Mouse (Mus musculus): ENCODE measurements at regions not wholly inside any gene's neighbourhood (a gene's known extent, or its start where the extent isn't known, plus 50 kb on each side); places are given as distances from the start of the nearest gene placed in this dataset.

DNA sequence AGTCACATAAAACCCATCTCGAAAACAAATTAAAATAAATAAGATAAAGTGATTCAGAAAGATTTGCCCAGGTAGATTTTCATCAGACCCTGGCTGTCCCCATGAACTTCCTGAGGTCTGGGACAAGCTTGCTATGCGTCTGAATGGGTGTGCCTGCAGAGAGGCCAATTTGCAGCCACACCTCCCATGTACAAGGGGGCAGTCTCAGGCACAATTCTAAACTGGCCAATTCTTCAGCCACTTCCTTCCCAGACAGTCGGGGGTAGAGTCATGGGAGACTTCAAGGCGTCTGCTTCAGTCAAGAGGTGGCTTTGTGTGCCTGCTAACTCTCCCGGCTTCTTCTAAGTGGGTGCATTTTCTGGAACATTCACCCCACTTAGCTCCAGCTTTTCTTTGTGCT is 122.9 kb upstream of the Kazn start:
- Histone ChIP-seq H3K4me2 (ENCODE audit: low read depth, low read length) (no peak overlapping the region), H3K9me3 (replicated peaks; ENCODE audit: control insufficient read depth, low read length) (no peaks in the 10 kb centered on the region), H3K36me3 (ENCODE audit: control insufficient read depth, insufficient read depth, low read length) (no peaks in the 10 kb centered on the region), H3K27me3 (ENCODE audit: control insufficient read depth, insufficient read depth, low read length) (no peaks in the 10 kb centered on the region), H3K4me3 (replicated peaks; ENCODE audit: low read length) (no peak overlapping the region), H3K27ac (ENCODE audit: low read length) (no peak overlapping the region), H3K9ac (ENCODE audit: low read length) (no peak overlapping the region), H3K4me1 (ENCODE audit: control insufficient read depth, insufficient read depth, low read length) (peaks cover 9% of the 10 kb centered on the region)
- no peak for ATAC-seq (ENCODE audit: insufficient read depth, low FRiP score)
- 52% methylated on average over 5 of the region's 5 CpGs for WGBS

DNA sequence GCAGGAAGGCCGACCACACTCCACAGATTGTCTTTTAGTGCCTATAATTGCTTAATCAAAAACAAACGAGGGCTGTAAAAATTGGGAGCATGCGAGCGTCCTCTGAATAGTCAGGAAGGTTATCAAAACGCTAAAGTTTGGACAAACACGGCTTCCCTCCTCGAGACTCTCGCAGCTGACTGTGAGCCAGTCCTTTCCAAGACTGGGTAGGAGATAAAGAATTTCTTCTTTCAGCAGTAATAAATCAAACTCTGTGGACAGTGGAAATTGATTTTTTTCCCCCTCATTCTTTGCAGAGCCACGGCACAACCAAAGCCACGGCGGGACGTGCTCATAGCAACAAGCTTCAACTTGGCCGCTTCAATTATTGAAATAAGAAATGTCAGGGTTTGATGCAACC is 119.7 kb upstream of the Kazn start:
- Histone ChIP-seq H3K27me3 (ENCODE audit: control insufficient read depth, insufficient read depth, low read length) (no peaks in the 10 kb centered on the region), H3K9ac (ENCODE audit: low read length) (no peak overlapping the region), H3K4me1 (ENCODE audit: control insufficient read depth, insufficient read depth, low read length) (peaks cover 9% of the 10 kb centered on the region), H3K27ac (ENCODE audit: low read length) (no peak overlapping the region), H3K4me3 (replicated peaks; ENCODE audit: low read length) (no peak overlapping the region), H3K4me2 (ENCODE audit: low read depth, low read length) (no peak overlapping the region), H3K36me3 (ENCODE audit: control insufficient read depth, insufficient read depth, low read length) (no peaks in the 10 kb centered on the region), H3K9me3 (replicated peaks; ENCODE audit: control insufficient read depth, low read length) (no peaks in the 10 kb centered on the region)
- ATAC-seq (ENCODE audit: insufficient read depth, low FRiP score), result no peak
- WGBS, result 28% methylated on average over 13 of the region's 13 CpGs

DNA sequence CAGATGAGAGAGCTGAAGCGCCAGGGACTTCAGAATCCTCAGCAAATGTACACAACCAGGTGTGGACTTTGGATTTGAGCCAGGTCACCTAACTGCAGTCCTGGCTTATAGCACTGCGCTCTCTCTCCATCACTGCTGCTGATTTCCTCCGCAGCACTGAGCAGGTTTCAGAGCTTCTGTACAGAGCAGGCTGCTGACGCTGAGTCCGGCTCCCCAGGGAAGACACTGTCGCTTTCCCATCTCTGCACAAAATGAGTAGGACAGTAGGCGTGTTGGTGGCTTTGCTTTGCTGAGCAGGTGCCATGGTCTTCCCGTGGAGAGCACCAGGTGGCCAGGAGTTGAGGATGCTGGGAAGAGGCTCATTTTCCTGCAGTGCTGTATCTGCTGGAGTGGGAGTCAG is 116.2 kb upstream of the Kazn start:
- H3K9me3 ChIP-seq (replicated peaks; ENCODE audit: control insufficient read depth, low read length), result no peaks in the 10 kb centered on the region
- no peaks in the 10 kb centered on the region for H3K27me3 ChIP-seq (ENCODE audit: control insufficient read depth, insufficient read depth, low read length)
- H3K4me3 ChIP-seq (replicated peaks; ENCODE audit: low read length), result no peak overlapping the region
- no peak overlapping the region for H3K4me2 ChIP-seq (ENCODE audit: low read depth, low read length)
- peaks cover 9% of the 10 kb centered on the region for H3K4me1 ChIP-seq (ENCODE audit: control insufficient read depth, insufficient read depth, low read length)
- no peaks in the 10 kb centered on the region for H3K36me3 ChIP-seq (ENCODE audit: control insufficient read depth, insufficient read depth, low read length)
- H3K27ac ChIP-seq (ENCODE audit: low read length), result no peak overlapping the region
- 81% methylated on average over 8 of the region's 8 CpGs for WGBS
- H3K9ac ChIP-seq (ENCODE audit: low read length), result no peak overlapping the region
- ATAC-seq (ENCODE audit: insufficient read depth, low FRiP score), result no peak

DNA sequence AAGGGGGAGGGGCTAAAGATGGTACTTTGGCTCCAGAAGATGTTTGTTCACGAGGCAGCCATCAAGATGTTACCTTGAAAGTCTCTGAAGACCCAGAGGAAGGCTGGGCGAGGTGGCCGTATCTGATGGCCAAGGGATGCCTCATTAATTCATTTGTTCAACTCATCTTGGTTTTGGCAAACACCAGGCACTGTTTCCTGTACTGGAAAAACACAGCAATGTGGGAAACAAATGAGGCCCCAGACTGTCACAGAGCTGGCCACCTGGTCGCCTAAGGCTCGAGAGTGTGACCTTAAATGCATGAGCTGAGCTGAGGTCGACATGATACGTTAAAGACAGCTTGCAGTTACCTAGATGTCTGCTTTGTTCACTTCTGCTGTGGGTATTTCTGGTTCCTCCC is 114.3 kb upstream of the Kazn start:
- Histone ChIP-seq H3K27me3 (ENCODE audit: control insufficient read depth, insufficient read depth, low read length) (no peaks in the 10 kb centered on the region), H3K4me1 (ENCODE audit: control insufficient read depth, insufficient read depth, low read length) (peaks cover under 1% of the 10 kb centered on the region; the same call in 1 of the 2 replicates), H3K9me3 (replicated peaks; ENCODE audit: control insufficient read depth, low read length) (no peaks in the 10 kb centered on the region), H3K36me3 (ENCODE audit: control insufficient read depth, insufficient read depth, low read length) (no peaks in the 10 kb centered on the region), H3K9ac (ENCODE audit: low read length) (no peak overlapping the region), H3K4me2 (ENCODE audit: low read depth, low read length) (no peak overlapping the region), H3K4me3 (replicated peaks; ENCODE audit: low read length) (no peak overlapping the region), H3K27ac (ENCODE audit: low read length) (no peak overlapping the region)
- 75% methylated on average over 7 of the region's 7 CpGs for whole genome bisulfite sequencing
- ATAC-seq (ENCODE audit: insufficient read depth, low FRiP score), result no peak

DNA sequence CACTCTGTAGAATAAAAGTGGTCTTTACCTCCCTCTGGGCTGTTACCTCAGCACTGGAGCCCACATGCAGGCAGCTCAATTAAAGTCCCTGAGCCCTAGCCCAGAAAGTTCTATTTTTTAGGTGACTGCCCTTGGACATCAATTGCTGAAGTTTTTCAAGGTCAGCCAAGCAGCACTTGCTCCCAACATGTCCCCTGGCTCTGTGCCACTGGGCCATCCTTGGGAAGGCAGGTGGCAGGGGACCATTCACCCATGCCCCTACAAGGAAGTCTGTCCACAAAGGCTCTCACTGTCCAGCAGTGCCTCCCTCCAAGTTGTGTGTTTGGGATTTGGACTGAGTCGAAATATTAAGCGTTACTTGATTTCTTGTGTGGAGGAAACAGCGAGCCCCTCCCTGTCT is 112.6 kb upstream of the Kazn start:
- ATAC-seq (ENCODE audit: insufficient read depth, low FRiP score), result no peak
- Histone ChIP-seq H3K9me3 (replicated peaks; ENCODE audit: control insufficient read depth, low read length) (no peaks in the 10 kb centered on the region), H3K4me1 (ENCODE audit: control insufficient read depth, insufficient read depth, low read length) (no peaks in the 10 kb centered on the region), H3K9ac (ENCODE audit: low read length) (no peak overlapping the region), H3K27ac (ENCODE audit: low read length) (no peak overlapping the region), H3K4me2 (ENCODE audit: low read depth, low read length) (no peak overlapping the region), H3K36me3 (ENCODE audit: control insufficient read depth, insufficient read depth, low read length) (no peaks in the 10 kb centered on the region), H3K4me3 (replicated peaks; ENCODE audit: low read length) (no peak overlapping the region), H3K27me3 (ENCODE audit: control insufficient read depth, insufficient read depth, low read length) (no peaks in the 10 kb centered on the region)
- WGBS, result 59% methylated on average over 3 of the region's 3 CpGs

DNA sequence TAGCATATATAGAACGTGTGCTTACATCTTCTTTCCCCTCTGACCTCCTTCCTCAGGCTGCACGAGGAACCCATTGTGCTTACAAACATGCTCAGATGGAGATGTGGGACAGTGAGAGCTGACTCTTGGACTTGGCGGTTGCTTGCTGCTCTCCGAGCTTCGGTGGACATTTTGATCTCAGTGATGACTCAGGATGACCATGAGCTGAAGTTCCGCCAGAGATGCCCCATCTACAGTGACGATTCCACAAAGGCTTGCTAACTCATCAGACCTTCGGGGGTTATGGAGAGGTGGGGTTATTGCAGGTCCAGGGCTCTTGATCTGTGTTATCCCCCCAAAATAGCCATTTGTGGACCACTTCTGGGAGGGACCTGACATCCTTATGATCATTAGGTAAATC is 111.8 kb upstream of the Kazn start:
- ATAC-seq (ENCODE audit: insufficient read depth, low FRiP score), result no peak
- H3K4me1 ChIP-seq (ENCODE audit: control insufficient read depth, insufficient read depth, low read length), result no peaks in the 10 kb centered on the region
- H3K36me3 ChIP-seq (ENCODE audit: control insufficient read depth, insufficient read depth, low read length), result no peaks in the 10 kb centered on the region
- no peak overlapping the region for H3K27ac ChIP-seq (ENCODE audit: low read length)
- H3K4me2 ChIP-seq (ENCODE audit: low read depth, low read length), result no peak overlapping the region
- H3K9ac ChIP-seq (ENCODE audit: low read length), result no peak overlapping the region
- no peaks in the 10 kb centered on the region for H3K27me3 ChIP-seq (ENCODE audit: control insufficient read depth, insufficient read depth, low read length)
- 88% methylated on average over 8 of the region's 8 CpGs for WGBS
- H3K4me3 ChIP-seq (replicated peaks; ENCODE audit: low read length), result no peak overlapping the region
- H3K9me3 ChIP-seq (replicated peaks; ENCODE audit: control insufficient read depth, low read length), result no peaks in the 10 kb centered on the region

DNA sequence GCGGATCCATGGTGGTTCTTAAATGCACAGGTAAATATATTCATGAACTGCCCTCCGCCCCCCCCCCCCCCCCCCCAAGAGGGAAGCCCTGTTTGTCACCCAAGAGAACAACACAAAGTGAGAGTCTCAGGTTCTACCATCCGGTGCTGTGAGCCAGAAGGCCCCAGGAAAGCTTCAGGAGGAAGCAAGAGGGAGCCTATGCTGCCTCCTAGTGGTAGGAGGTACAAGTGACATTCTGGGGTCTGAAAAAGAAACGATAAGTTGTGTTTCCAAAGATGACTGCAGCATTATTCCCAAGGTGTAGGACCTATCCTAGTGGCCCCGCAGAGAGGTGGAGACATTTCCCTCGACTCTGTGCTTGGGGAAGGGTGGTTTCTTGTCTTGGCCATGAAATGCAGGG is 109.7 kb upstream of the Kazn start:
- no peak for ATAC-seq (ENCODE audit: insufficient read depth, low FRiP score)
- 40% methylated on average over 6 of the region's 6 CpGs for WGBS
- Histone ChIP-seq H3K27me3 (ENCODE audit: control insufficient read depth, insufficient read depth, low read length) (no peaks in the 10 kb centered on the region), H3K27ac (ENCODE audit: low read length) (no peak overlapping the region), H3K36me3 (ENCODE audit: control insufficient read depth, insufficient read depth, low read length) (no peaks in the 10 kb centered on the region), H3K9me3 (replicated peaks; ENCODE audit: control insufficient read depth, low read length) (no peaks in the 10 kb centered on the region), H3K9ac (ENCODE audit: low read length) (no peak overlapping the region), H3K4me1 (ENCODE audit: control insufficient read depth, insufficient read depth, low read length) (no peaks in the 10 kb centered on the region), H3K4me2 (ENCODE audit: low read depth, low read length) (no peak overlapping the region), H3K4me3 (replicated peaks; ENCODE audit: low read length) (no peak overlapping the region)

DNA sequence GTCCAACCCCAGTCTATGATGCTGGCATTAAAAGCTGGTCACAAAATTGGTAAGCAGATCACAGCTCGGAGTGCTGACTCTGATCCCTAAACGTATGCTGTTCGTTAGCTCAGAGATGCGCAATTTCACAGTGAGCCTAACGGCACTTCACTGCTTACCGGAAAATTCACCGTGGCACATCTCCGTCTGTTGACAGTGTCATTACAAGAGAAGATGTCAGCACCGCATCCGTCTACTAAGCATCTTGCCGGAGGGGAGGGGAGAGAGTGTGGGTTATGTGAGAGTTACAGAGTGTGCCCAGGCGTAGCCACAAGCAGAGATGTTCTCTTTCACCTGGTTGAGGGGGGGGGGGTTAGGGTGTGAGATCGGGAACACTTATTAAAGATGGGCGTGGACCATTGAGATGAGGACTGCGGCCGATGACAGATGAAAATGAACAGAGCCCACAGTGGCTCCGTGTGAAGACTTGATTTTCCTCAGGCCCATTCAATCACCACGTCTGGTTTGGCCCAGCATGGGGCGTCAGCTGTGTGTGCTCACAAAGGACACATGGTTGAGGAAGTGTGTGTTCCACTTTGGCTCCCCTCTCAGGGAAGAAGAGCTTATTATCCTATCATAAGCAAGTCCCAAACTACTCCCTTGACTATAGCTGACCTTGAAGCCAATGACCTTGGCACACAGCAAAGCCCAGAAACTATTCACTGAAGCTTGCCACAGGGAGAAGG is 103.4 kb upstream of the Kazn start:
- Histone ChIP-seq H3K9me3 (replicated peaks; ENCODE audit: control insufficient read depth, low read length) (no peaks in the 10 kb centered on the region), H3K4me2 (ENCODE audit: low read depth, low read length) (no peak overlapping the region), H3K9ac (ENCODE audit: low read length) (no peak overlapping the region), H3K4me1 (ENCODE audit: control insufficient read depth, insufficient read depth, low read length) (no peaks in the 10 kb centered on the region), H3K27me3 (ENCODE audit: control insufficient read depth, insufficient read depth, low read length) (no peaks in the 10 kb centered on the region), H3K36me3 (ENCODE audit: control insufficient read depth, insufficient read depth, low read length) (no peaks in the 10 kb centered on the region), H3K27ac (ENCODE audit: low read length) (no peak overlapping the region), H3K4me3 (replicated peaks; ENCODE audit: low read length) (no peak overlapping the region)
- ATAC-seq (ENCODE audit: insufficient read depth, low FRiP score), result no peak
- 74% methylated on average over 19 of the region's 19 CpGs for WGBS

DNA sequence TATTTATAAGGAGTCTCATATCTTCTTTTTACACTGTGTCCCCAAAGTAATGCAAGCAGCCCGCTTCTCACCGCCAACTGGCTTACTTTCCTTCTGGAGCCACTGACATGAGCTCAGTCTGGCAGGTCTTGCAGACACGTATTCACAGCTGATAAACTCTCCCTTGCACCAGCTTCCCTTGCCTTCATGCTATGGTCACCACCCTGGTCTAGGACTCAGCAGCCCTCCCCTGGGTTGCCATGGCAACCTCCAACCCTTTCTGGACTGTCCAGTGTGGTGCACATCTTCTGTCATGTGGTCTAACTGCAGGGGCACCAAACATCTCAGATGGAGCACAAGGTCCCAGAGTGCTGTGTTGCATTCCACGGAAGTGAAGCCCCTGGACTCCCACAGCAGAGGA is 102.1 kb upstream of the Kazn start:
- H3K27me3 ChIP-seq (ENCODE audit: control insufficient read depth, insufficient read depth, low read length), result no peaks in the 10 kb centered on the region
- H3K4me2 ChIP-seq (ENCODE audit: low read depth, low read length), result no peak overlapping the region
- no peaks in the 10 kb centered on the region for H3K4me1 ChIP-seq (ENCODE audit: control insufficient read depth, insufficient read depth, low read length)
- 72% methylated on average over 4 of the region's 4 CpGs for WGBS
- ATAC-seq (ENCODE audit: insufficient read depth, low FRiP score), result no peak
- H3K27ac ChIP-seq (ENCODE audit: low read length), result no peak overlapping the region
- no peaks in the 10 kb centered on the region for H3K9me3 ChIP-seq (replicated peaks; ENCODE audit: control insufficient read depth, low read length)
- H3K36me3 ChIP-seq (ENCODE audit: control insufficient read depth, insufficient read depth, low read length), result no peaks in the 10 kb centered on the region
- H3K4me3 ChIP-seq (replicated peaks; ENCODE audit: low read length), result no peak overlapping the region
- H3K9ac ChIP-seq (ENCODE audit: low read length), result no peak overlapping the region

All from stomach, embryonic 16.5 days (tissue).